Mouse (Mus musculus): ENCODE measurements at regions not wholly inside any gene's neighbourhood (a gene's known extent, or its start where the extent isn't known, plus 50 kb on each side); places are given as distances from the start of the nearest gene placed in this dataset.
A peak's percentile ranks its signal among the peaks of the same experiment; 100 is the strongest.

DNA sequence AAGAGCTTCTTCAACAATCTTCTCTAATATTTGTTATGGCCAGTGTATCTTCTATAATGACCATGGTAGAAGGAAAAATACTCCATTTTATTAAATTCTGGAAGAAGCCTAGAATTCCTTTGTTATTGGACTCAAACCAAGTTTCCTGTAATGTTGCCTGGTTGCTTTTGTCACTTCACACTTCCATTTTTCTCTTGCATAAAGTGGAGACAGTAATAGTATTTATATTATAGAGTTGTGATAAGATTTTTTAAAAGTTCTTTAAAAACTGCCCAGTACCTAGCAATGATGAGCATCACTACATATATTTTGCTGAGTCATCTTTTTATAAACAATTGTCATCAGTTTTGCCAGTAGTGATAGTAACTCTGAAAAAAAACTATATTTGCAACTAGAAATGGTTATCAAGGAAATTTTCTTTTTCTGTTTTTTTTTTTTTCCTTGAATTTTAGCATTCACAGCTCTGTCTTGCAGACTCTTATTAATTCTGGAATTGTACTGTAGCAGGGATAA lies 415.2 kb upstream of the Aga start:
- DNase-seq, result no peak

DNA sequence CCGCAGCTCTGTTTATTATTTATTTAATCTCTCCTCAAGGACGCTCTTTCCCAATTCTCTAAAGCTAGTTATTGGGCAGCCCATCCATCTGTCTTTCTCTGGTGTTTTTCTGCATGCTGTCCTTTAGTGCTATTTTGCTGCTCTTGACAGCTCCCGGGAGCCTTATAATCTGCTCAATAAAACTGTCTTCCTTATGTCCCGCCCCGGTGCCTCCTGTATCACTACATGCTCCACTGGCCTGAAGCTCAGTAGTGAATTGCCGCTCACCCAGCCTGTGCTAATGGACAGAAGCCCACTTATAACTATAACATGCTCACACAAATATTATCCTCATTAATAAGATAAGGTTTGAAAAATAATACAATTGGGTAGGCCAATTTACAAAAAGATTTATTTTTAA lies 371.5 kb upstream of the Aga start:
- peak; percentile 1 for DNase-seq

DNA sequence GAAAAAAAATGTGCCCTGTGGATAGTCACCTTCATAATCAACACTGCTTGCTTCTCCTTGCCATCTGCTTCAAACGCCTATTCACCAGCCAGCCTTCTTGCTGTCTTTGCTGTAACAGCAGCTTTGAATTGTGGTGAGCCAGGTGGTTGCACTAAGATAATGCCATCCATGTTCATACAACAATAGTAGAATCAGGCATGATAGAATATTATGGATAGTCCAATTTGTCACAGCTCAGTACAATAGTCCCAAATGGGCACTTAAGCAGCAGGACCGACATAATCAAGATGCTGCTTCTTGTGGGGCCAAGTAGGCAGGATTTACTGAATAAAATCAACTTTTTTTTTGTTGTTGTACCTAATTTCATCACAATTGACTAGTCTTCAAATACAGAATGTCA lies 362.6 kb upstream of the Aga start:
- peak; percentile 26 for DNase-seq

DNA sequence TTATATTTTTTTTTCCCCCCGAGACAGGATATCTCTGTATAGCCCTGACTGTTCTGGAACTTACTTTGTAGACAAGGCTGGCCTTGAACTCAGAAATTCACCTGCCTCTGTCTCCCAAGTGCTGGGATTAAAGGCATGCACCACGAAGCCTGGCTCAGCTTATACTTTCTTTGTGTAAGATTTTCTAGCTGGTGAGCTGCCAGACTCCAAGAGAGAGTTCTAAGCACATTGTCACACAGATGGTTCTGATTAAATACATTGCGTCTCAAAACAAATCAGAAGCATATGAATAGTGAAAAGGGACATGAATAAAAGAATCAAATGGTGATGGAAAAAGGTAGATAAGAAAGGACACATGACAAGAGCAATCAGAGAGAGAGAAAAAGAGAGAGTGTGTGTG lies 347.5 kb upstream of the Aga start:
- no peak for DNase-seq

DNA sequence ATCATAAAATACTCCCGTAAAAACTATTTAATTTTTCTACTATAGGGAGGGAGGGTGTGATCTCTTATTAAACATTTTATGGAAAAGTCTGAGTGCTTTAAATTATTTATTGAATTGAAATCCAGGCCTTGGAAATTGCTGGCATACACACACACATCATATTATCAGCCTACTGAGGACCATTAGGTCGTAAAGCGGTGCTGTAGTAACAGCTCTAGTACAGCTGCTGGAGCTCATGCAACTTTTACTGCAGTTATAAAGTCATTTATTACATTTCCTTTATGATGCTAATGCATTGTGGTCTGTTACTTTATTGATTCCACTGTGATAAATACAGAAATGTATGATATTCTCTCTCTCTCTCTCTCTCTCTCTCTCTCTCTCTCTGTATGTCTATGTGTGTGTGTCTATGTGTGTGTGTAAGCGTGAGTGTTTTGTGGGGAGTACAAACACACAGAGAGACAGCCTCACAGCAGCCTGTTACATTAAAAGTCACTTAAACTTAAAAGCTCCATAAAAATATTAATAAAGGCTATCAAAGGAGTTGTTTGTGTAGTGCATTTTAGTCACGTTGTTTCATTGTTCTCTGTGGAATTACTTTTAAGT lies 339.7 kb upstream of the Aga start:
- DNase-seq, result no peak

DNA sequence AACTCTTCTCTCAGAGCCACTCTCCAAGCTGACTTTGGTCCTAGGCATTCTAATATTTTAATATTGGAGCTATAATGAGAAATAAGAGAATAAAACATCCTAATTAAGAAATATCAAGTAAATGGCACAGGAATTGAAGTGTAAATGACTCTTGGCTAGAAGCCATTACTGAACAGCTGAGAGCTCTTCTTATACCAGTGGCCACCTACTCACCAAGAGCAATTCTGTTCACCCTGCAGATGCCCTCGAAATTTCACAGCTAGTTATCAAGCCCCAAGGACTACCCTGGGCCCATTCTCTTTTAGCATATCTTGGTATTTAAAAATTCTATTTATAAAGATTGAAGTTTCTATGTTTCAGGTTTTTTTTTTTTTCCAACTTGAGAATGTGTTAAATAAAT lies 319.0 kb upstream of the Aga start:
- DNase-seq, result peak; percentile 12

DNA sequence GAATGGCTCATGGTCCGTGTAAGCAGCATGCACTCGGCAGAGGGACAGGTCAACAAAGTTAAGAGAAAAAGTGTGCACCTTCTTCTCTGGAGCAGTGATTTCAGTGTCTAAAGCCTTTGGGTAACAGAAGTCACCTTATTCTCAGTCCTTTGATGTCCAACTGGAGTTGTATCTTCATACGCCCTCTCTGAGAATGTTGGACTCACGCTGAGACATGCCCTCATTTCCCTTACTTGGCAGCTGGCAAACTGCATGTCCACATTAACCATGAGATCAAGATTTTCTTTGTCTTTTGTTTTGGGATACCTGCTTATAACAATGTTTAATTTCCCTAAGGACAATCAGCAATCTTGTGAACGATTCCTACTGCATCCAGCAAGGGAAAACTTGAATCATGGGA lies 289.3 kb upstream of the Aga start:
- DNase-seq, result no peak
